Mouse (Mus musculus) monocyte, adult 2 months (primary cell): ENCODE measurements around the gene Ccdc36.

Experiments used
- DNase-seq, 2 experiments: peaks; one replicate each; pipeline ENCODE4 v3.0.0; 2022; ENCODE audit warnings: low spot score in 2 of 2, low read depth in 1 of 2

The Ccdc36 gene

GRCm38 (mm10) chr9:108428384-108428783, at the start of gene Ccdc36:
Gene Ccdc36 (minus strand): TSS chr9:108428484.
- DNase-seq: no peak

GRCm38 (mm10) chr9:108474528-108474927, 46.2 kb upstream of the Ccdc36 start:
- no peak for DNase-seq

GRCm38 (mm10) chr9:108469845-108470244, 41.6 kb upstream of the Ccdc36 start:
- no peak for DNase-seq

- no peak for DNase-seq
Measured at GRCm38 (mm10) chr9:108469430-108469829, 41.1 kb upstream of the Ccdc36 start.

GRCm38 (mm10) chr9:108466219-108466618, 37.9 kb upstream of the Ccdc36 start:
- DNase-seq: no peak

GRCm38 (mm10) chr9:108463713-108464112, 35.4 kb upstream of the Ccdc36 start:
- no peak for DNase-seq

- DNase-seq: no peak
Measured at GRCm38 (mm10) chr9:108462192-108462591, 33.9 kb upstream of the Ccdc36 start.

- no peak for DNase-seq
Measured at GRCm38 (mm10) chr9:108461675-108462074, 33.4 kb upstream of the Ccdc36 start.

- no peak for DNase-seq
Measured at GRCm38 (mm10) chr9:108461181-108461631, 32.9 kb upstream of the Ccdc36 start, which contains the start of gene Klhdc8b. Gene Klhdc8b (minus strand): TSS chr9:108461581.

GRCm38 (mm10) chr9:108460319-108461178, 32.3 kb upstream of the Ccdc36 start, which contains the start of gene Ccdc71:
Gene Ccdc71 (plus strand): TSS chr9:108460527.
- DNase-seq: peak; percentile 43 to 64

GRCm38 (mm10) chr9:108459939-108460318, 31.6 kb upstream of the Ccdc36 start:
- DNase-seq: peak in 1 of 2 experiments; percentile 14

GRCm38 (mm10) chr9:108456953-108457352, 28.7 kb upstream of the Ccdc36 start:
- DNase-seq: no peak

- no peak for DNase-seq
Measured at GRCm38 (mm10) chr9:108455747-108456571, 27.7 kb upstream of the Ccdc36 start.

GRCm38 (mm10) chr9:108454429-108454828, 26.1 kb upstream of the Ccdc36 start:
- DNase-seq: no peak

GRCm38 (mm10) chr9:108453458-108453857, 25.2 kb upstream of the Ccdc36 start:
- no peak for DNase-seq

- no peak for DNase-seq
Measured at GRCm38 (mm10) chr9:108452911-108453310, 24.6 kb upstream of the Ccdc36 start.

- DNase-seq: peak in 1 of 2 experiments; percentile 61
Measured at GRCm38 (mm10) chr9:108452291-108452906, 24.1 kb upstream of the Ccdc36 start.

- no peak for DNase-seq
Measured at GRCm38 (mm10) chr9:108451519-108452160, 23.4 kb upstream of the Ccdc36 start.

GRCm38 (mm10) chr9:108451170-108451493, 22.8 kb upstream of the Ccdc36 start:
- DNase-seq: no peak

- DNase-seq: no peak
Measured at GRCm38 (mm10) chr9:108450292-108451169, 22.2 kb upstream of the Ccdc36 start.
